Mouse (Mus musculus) gonadal fat pad, adult 2 months (tissue): ENCODE data around the gene Celf3. TPM values are rescaled to one million over a fixed set of nuclear protein-coding genes. Genes with fewer than 3 reads are reported as not detected.

Experiments
- DNase-seq: peaks from one replicate; pipeline ENCODE4 v3.0.0-alpha.2; 2012; ENCODE audit warnings: low read depth
- polyA plus RNA-seq: library from polyadenylated mRNA; depleted of rRNA; stranded (reverse); fragments of >200 nt; gene quantifications from 2 replicates; pipeline ENCODE4 v1.2.3, GENCODE M21; 2012; rRNA removed

Celf3 gene
- polyA plus RNA-seq, 1 experiment: 0.09 TPM

DNA sequence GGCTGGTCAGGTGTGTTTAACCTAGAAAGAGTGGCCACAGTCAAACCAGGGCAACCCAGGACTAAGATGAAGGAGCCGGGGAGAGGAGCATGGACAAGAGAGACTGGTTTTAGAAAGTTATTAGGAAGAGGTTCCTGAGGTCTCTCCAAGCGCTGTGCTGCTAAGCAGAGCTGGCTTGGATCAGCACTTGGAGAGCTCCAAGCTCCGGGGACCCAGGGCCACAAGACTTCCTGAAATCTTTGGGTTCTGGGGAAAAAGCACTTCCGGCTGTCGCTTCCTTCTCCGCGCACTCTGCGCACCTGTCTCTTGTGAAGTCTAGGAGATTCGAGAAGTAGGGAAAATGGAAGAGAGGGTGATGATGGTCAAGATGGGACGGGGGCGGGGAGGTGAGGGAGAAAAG lies 1.5 kb downstream of the Celf3 start:
- DNase-seq: no peak

DNA sequence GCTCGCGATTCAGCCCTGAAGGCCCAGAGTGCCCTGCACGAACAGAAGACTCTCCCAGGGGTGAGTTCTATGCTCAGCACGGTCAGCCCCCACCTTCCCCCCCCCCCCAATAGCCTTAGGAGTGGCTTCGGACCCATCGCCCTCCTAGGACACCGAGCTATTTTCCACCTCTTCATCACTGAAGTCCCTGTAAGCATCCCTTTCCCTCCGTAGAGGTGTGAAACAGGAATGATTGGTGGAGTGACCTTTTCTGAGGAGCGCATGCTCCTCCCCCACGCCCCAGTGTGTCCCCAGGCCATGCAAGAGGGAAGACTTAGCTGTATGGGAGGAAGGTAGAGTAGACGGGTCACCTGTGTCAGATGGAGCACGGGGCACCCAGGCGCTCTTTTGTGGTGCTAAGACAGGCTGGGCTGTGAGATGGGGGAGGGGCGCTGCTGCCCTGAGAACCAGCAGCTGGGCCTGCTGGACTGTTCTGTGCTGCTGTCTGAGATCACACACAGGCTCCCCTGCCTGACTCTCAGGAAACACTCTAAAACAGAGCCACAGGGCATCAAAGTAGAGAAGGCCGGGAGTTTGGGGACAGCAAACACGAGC lies 2.3 kb downstream of the Celf3 start, which contains the start of gene Riiad1:
Gene Riiad1, minus strand, starts transcription at position 51 of the 594 bp plus-strand sequence.
- no peak for DNase-seq

GRCm38 (mm10) chr3:94481429-94481828 lies 3.3 kb downstream of the Celf3 start:
- DNase-seq: no peak

DNA sequence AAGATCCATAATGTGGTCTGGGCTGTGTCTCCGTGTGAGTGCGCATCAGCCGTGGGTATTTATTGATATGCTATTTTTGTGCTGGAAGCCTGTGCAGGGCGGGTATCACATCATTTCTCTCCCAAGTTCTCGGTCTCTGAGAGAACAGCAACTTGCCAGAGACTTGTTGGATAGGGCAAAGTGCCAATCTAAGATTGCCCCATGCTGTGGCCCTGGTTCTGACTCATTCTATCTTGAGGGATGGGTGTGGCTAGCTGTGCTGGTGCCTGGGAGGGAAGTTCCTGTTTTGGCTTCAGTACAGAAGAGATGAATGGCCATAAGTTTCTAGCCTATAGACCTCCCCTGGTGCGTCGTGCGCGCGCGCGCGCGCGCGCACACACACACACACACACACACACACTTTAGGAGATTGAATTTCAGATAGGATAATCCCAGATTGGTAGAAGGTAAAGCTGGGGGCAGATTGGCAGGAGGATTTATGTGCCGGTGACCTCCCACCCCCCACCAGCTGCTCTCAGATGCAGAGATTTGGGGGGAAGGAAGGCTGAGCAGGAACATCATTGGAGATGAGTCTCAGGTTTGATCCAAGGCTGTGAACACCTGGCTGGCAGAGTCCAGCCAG lies 4.8 kb downstream of the Celf3 start:
- no peak for DNase-seq

DNA sequence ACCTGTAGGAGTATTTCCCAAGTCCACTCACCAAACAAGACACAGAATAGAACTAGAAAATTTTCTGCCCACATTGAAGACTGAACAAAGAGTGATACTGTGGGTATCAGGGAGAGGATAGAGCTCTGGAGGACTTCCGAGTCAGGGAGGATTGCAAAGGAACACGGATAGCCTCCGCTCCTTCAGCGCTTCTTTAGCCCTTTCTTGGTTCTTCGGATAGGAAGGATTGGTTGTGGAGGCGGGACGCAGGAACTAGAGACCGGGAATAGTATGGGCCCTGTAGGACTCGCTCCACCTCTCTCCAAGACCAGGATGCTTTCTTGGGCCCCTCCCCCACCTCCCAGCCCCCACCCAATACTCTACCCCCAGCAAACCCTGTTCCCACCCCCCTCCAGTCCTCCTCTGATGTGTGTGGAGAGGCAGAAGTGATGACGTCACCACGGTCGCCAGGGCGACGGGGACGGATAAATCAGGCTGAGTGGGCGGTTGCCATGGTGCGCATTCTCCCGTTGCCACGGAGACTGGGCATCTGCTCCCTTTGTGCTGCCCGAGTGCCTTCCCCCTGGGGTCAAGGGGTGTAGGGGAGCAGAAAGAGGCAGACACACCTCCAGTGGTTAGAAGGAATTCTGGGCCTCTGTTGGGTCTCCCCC lies 5.8 kb downstream of the Celf3 start:
- DNase-seq: no peak

GRCm38 (mm10) chr3:94485922-94486321 lies 7.8 kb downstream of the Celf3 start:
- DNase-seq: no peak

- no peak for DNase-seq
These were observed 9.5 kb downstream of the Celf3 start for GRCm38 (mm10) chr3:94487581-94487980.

- DNase-seq: no peak
These were observed 19.1 kb downstream of the Celf3 start for GRCm38 (mm10) chr3:94497162-94497561.

DNA sequence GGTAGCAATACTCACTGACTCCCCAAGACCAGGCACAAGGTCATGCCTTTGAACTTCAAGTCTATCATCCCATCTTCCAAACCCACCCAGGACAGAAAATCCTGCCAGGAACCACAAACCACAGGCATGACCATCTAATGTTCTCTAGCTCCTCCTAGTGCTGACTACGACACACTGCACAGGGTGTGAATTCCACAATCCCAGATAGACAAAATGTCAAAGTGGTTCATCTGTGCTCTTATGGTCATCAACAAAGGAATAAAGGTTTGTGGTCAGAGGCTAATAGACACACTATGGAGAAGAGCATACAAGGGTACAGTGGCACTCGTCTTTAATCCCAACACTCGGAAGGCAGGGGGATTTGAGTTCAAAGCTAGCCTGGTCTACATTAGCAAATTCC lies 24.1 kb downstream of the Celf3 start:
- DNase-seq: no peak

DNA sequence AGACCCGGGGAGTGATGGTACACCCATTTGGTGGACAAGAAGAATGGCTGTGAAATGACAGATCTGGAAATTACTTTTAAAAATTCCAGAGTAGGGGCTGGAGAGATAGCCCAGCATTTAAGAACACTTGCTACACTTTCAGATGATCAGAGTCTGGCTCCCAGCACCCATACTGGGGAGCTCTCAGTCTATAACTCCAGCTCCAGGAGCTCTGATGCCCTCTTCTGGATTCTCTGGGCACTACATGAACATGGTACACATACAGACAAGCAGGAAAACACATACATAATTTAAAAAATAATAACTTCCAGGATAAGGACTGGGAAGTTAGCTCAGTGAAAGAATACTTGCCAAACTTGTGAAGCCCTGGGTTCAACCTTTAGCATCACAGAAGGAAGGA lies 28.6 kb downstream of the Celf3 start:
- DNase-seq: no peak

GRCm38 (mm10) chr3:94526731-94527130 lies 48.6 kb downstream of the Celf3 start:
- no peak for DNase-seq

DNA sequence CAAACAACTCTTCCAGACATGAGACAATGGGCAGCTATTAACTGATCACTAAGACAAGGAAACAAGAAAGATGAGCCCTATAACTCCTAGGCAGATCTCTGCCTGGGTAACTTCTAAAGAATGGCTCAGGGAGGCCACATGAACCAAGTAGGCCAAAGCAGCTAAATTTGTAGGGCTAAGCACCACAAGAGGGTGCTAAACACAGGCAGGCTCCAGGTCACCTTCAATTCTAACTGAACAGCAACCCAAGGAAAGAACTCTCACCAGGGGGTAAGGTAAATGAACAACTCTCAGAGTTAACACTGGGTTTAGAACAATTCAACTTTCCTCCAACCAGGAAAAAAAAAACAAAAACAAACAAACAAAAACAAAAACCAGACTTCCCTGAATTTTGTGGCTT lies 55.9 kb downstream of the Celf3 start:
- no peak for DNase-seq

DNA sequence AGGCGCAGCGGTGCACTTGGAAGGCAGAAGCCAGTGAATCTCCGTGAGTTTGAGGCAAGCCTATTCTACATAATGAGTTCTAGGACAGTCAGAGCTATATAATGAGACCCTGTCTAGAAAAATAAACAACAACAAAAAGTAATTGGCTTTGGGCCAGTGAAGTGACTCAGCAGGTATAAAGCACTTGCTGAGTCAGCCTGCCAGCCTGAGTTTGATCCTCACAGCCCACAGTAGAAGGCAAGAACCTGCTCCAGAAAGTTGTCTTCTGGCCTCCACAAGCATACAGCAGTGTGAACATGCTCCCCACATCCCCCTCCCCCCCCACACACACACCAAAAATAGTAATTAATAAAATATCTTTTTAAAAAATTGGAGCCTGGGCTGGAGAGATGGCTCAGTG lies 59.1 kb downstream of the Celf3 start:
- DNase-seq: no peak

Other genes starting within 250 kb of the Celf3 start
- not detected in 2 replicates for gene Gm4778, start 214.3 kb upstream of the Celf3 start, polyA plus RNA-seq
- gene Them4, start 168.2 kb upstream of the Celf3 start, polyA plus RNA-seq: 4.8 and 6.8 TPM in 2 replicates
- gene Them5, start 136.2 kb upstream of the Celf3 start, polyA plus RNA-seq: 0.09 and 0.16 TPM in 2 replicates
- gene C2cd4d, start 115.9 kb upstream of the Celf3 start, polyA plus RNA-seq: 0.42 and 0.69 TPM in 2 replicates
- 13.6 and 18.5 TPM in 2 replicates for gene Rorc, start 105.5 kb upstream of the Celf3 start, polyA plus RNA-seq
- 0.04 and 0.19 TPM in 2 replicates for gene Lingo4, start 79.8 kb upstream of the Celf3 start, polyA plus RNA-seq
- 1.3 and 2.0 TPM in 2 replicates for gene Tdrkh, start 65.0 kb upstream of the Celf3 start, polyA plus RNA-seq
- 28.0 and 29.0 TPM in 2 replicates for gene Mrpl9, start 35.0 kb upstream of the Celf3 start, polyA plus RNA-seq
- 28.5 and 31.4 TPM in 2 replicates for gene Oaz3, start 34.4 kb upstream of the Celf3 start, polyA plus RNA-seq
- 0.69 and 1.7 TPM in 2 replicates for gene Riiad1, start 2.0 kb downstream of the Celf3 start, polyA plus RNA-seq
- gene Snx27, start 104.4 kb downstream of the Celf3 start, polyA plus RNA-seq: 7.9 and 10.0 TPM in 2 replicates
- not detected in 2 replicates for gene Gm10972, start 164.8 kb downstream of the Celf3 start, polyA plus RNA-seq
- gene Tuft1, start 180.6 kb downstream of the Celf3 start, polyA plus RNA-seq: 10.5 and 10.7 TPM in 2 replicates
- 6.3 and 6.4 TPM in 2 replicates for gene Selenbp2, start 215.3 kb downstream of the Celf3 start, polyA plus RNA-seq